Mouse (Mus musculus): ENCODE measurements around the gene Adamts8.

The Adamts8 gene

GRCm38 (mm10) chr9:30985782-30986181 lies 43.4 kb downstream of the Adamts8 start:
- no peak for DNase-seq (ENCODE audit: low spot score)

- DNase-seq (ENCODE audit: low spot score): no peak
Observed at GRCm38 (mm10) chr9:30993106-30993505, 50.7 kb downstream of the Adamts8 start.

- DNase-seq (ENCODE audit: low spot score): peak; percentile 6
Observed at GRCm38 (mm10) chr9:30996590-30997562, 54.5 kb downstream of the Adamts8 start.

- no peak for DNase-seq (ENCODE audit: low spot score)
Observed at GRCm38 (mm10) chr9:31000641-31001040, 58.3 kb downstream of the Adamts8 start.

GRCm38 (mm10) chr9:31002528-31002927 lies 60.2 kb downstream of the Adamts8 start:
- no peak for DNase-seq (ENCODE audit: low spot score)

- no peak for DNase-seq (ENCODE audit: low spot score)
Observed at GRCm38 (mm10) chr9:31009334-31009733, 67.0 kb downstream of the Adamts8 start.

- no peak for DNase-seq (ENCODE audit: low spot score)
Observed at GRCm38 (mm10) chr9:31010040-31010439, 67.7 kb downstream of the Adamts8 start.

GRCm38 (mm10) chr9:31010749-31011148 lies 68.4 kb downstream of the Adamts8 start:
- DNase-seq (ENCODE audit: low spot score): no peak

- DNase-seq (ENCODE audit: low spot score): no peak
Observed at GRCm38 (mm10) chr9:31011533-31011932, 69.2 kb downstream of the Adamts8 start.

GRCm38 (mm10) chr9:31012674-31013073 lies 70.3 kb downstream of the Adamts8 start:
- no peak for DNase-seq (ENCODE audit: low spot score)

- DNase-seq (ENCODE audit: low spot score): no peak
Observed at GRCm38 (mm10) chr9:31013415-31013814, 71.1 kb downstream of the Adamts8 start.

Measured in urinary bladder, postnatal 25 days (tissue).